Mouse (Mus musculus) neural tube, embryonic 13.5 days (tissue): ENCODE results near the gene Itm2b. TPM values are rescaled to one million over a fixed set of nuclear protein-coding genes. Genes with fewer than 3 reads are reported as not detected.

ENCODE experiments used
- ATAC-seq: fragments of 200-750 bp; cut with Nextera tagmentation; 2 replicates; pipeline ENCODE4 v1.8.0; 2017; ENCODE audit warnings: low read depth, mild to moderate bottlenecking, moderate TSS enrichment, moderate library complexity
- H3K27ac ChIP-seq: fragments of 300-500 bp; sonication (generic); replicated peaks from 2 replicates; pipeline ENCODE4 v1.5.1; 2015; ENCODE audit warnings: moderate library complexity, mild to moderate bottlenecking, inconsistent platforms
- H3K27me3 ChIP-seq: fragments of 300-500 bp; sonication (generic); 2 replicates; pipeline ENCODE4 v1.6.1; 2015; ENCODE audit warnings: mild to moderate bottlenecking, inconsistent platforms
- H3K36me3 ChIP-seq: fragments of 300-500 bp; sonication (generic); 2 replicates; pipeline ENCODE4 v1.6.1; 2015; ENCODE audit warnings: mild to moderate bottlenecking, inconsistent platforms
- H3K4me1 ChIP-seq: fragments of 300-500 bp; sonication (generic); replicated peaks from 2 replicates; pipeline ENCODE4 v1.6.1; 2015; ENCODE audit warnings: inconsistent platforms
- H3K4me2 ChIP-seq: fragments of 300-500 bp; sonication (generic); 2 replicates; pipeline ENCODE4 v1.6.1; 2015; ENCODE audit warnings: inconsistent platforms, mild to moderate bottlenecking, moderate library complexity
- H3K4me3 ChIP-seq: fragments of 300-500 bp; sonication (generic); 2 replicates; pipeline ENCODE4 v1.5.1; 2015; ENCODE audit warnings: mild to moderate bottlenecking, inconsistent platforms
- H3K9ac ChIP-seq: fragments of 300-500 bp; sonication (generic); 2 replicates; pipeline ENCODE4 v1.6.1; 2015; ENCODE audit warnings: moderate library complexity, mild to moderate bottlenecking, inconsistent platforms
- H3K9me3 ChIP-seq: fragments of 300-500 bp; sonication (generic); 2 replicates; pipeline ENCODE4 v1.6.1; 2016; ENCODE audit warnings: inconsistent platforms
- WGBS: fragments of 180-500 bp; shearing (Covaris S2); methylation state at CpG from one replicate; pipeline ENCODE4 v1.1.7; 2015; 5-methylcytosine and 5-hydroxymethylcytosine counted together
- polyA plus RNA-seq: library from polyadenylated mRNA; unstranded; fragments of >200 nt; fragmentation: Nextera tagmentation; extraction: Ambion mirVana; gene quantifications from 2 replicates; pipeline ENCODE4 v1.2.1, GENCODE M21; 2015

Gene Itm2b
- polyA plus RNA-seq, 1 experiment from 2014 or later, result 781 TPM

GRCm38 (mm10) chr14:73410083-73410482 lies 25.0 kb upstream of the Itm2b start:
- no peaks in the 10 kb centered on the region for H3K9me3 ChIP-seq
- WGBS, result 91% methylated on average over 3 of the region's 3 CpGs
- no peak overlapping the region for H3K9ac ChIP-seq
- no peaks in the 10 kb centered on the region for H3K27me3 ChIP-seq
- no peaks in the 10 kb centered on the region for H3K4me1 ChIP-seq
- H3K4me2 ChIP-seq, result no peak overlapping the region
- H3K27ac ChIP-seq, result no peak overlapping the region
- H3K36me3 ChIP-seq, result no peaks in the 10 kb centered on the region
- ATAC-seq, result no peak
- H3K4me3 ChIP-seq, result no peak overlapping the region

GRCm38 (mm10) chr14:73408223-73408845 lies 23.2 kb upstream of the Itm2b start:
- no peak for ATAC-seq
- no peaks in the 10 kb centered on the region for H3K27me3 ChIP-seq

GRCm38 (mm10) chr14:73404016-73404415 lies 18.9 kb upstream of the Itm2b start:
- no peaks in the 10 kb centered on the region for H3K36me3 ChIP-seq
- H3K4me2 ChIP-seq, result no peak overlapping the region
- no peaks in the 10 kb centered on the region; the same call in 1 of the 2 replicates for H3K4me1 ChIP-seq
- no peak overlapping the region for H3K4me3 ChIP-seq
- no peaks in the 10 kb centered on the region for H3K27me3 ChIP-seq
- no peak overlapping the region for H3K9ac ChIP-seq
- no peak for ATAC-seq
- whole genome bisulfite sequencing, result 80% methylated on average over 3 of the region's 3 CpGs
- no peak overlapping the region for H3K27ac ChIP-seq
- H3K9me3 ChIP-seq, result no peaks in the 10 kb centered on the region

More at GRCm38 (mm10) chr14:73408223-73408845, 23.2 kb upstream of the Itm2b start:
- Histone ChIP-seq H3K4me2 (no peak overlapping the region), H3K36me3 (no peaks in the 10 kb centered on the region), H3K4me1 (no peaks in the 10 kb centered on the region), H3K9me3 (no peaks in the 10 kb centered on the region), H3K27ac (no peak overlapping the region), H3K9ac (no peak overlapping the region), H3K4me3 (no peak overlapping the region)
- 83% methylated on average over 4 of the region's 4 CpGs for WGBS

- ATAC-seq, result no peak
- WGBS, result 78% methylated on average over 5 of the region's 5 CpGs
Observed at GRCm38 (mm10) chr14:73403351-73403750, 18.3 kb upstream of the Itm2b start.

GRCm38 (mm10) chr14:73402296-73403035 lies 17.4 kb upstream of the Itm2b start:
- Histone ChIP-seq H3K27ac (no peak overlapping the region), H3K4me3 (no peak overlapping the region), H3K36me3 (no peaks in the 10 kb centered on the region), H3K9ac (no peak overlapping the region), H3K9me3 (no peaks in the 10 kb centered on the region), H3K4me2 (no peak overlapping the region), H3K27me3 (no peaks in the 10 kb centered on the region), H3K4me1 (peaks cover 4% of the 10 kb centered on the region; the same call in 1 of the 2 replicates)
- 79% methylated on average over 11 of the region's 11 CpGs for WGBS
- ATAC-seq, result no peak

More at GRCm38 (mm10) chr14:73403351-73403750, 18.3 kb upstream of the Itm2b start:
- no peak overlapping the region for H3K4me3 ChIP-seq
- no peaks in the 10 kb centered on the region for H3K9me3 ChIP-seq
- no peak overlapping the region for H3K4me2 ChIP-seq
- no peak overlapping the region for H3K27ac ChIP-seq
- peaks cover 4% of the 10 kb centered on the region; the same call in 1 of the 2 replicates for H3K4me1 ChIP-seq
- H3K36me3 ChIP-seq, result no peaks in the 10 kb centered on the region
- no peak overlapping the region for H3K9ac ChIP-seq
- H3K27me3 ChIP-seq, result no peaks in the 10 kb centered on the region

- Histone ChIP-seq H3K36me3 (no peaks in the 10 kb centered on the region), H3K4me2 (no peak overlapping the region), H3K27me3 (no peaks in the 10 kb centered on the region), H3K9ac (no peak overlapping the region), H3K27ac (no peak overlapping the region), H3K9me3 (no peaks in the 10 kb centered on the region), H3K4me3 (no peak overlapping the region), H3K4me1 (peaks cover 4% of the 10 kb centered on the region; the same call in 1 of the 2 replicates)
- no peak for ATAC-seq
- 81% methylated on average over 3 of the region's 3 CpGs for WGBS
Observed at GRCm38 (mm10) chr14:73401408-73401807, 16.3 kb upstream of the Itm2b start.

GRCm38 (mm10) chr14:73399866-73400618 lies 15.0 kb upstream of the Itm2b start:
- 30% methylated on average over 15 of the region's 15 CpGs for WGBS
- no peak overlapping the region for H3K9ac ChIP-seq
- ATAC-seq, result no peak
- H3K4me1 ChIP-seq, result peaks cover 4% of the 10 kb centered on the region; the same call in 1 of the 2 replicates
- no peaks in the 10 kb centered on the region for H3K9me3 ChIP-seq
- H3K27ac ChIP-seq, result no peak overlapping the region
- H3K4me3 ChIP-seq, result no peak overlapping the region
- no peaks in the 10 kb centered on the region for H3K27me3 ChIP-seq
- no peaks in the 10 kb centered on the region for H3K36me3 ChIP-seq
- no peak overlapping the region for H3K4me2 ChIP-seq

- H3K36me3 ChIP-seq, result no peaks in the 10 kb centered on the region
- H3K4me2 ChIP-seq, result no peak overlapping the region
- no peak for ATAC-seq
- no peak overlapping the region for H3K4me3 ChIP-seq
- H3K4me1 ChIP-seq, result peaks cover 4% of the 10 kb centered on the region; the same call in 1 of the 2 replicates
- 65% methylated on average over 8 of the region's 8 CpGs for WGBS
- H3K27me3 ChIP-seq, result no peaks in the 10 kb centered on the region
- H3K9ac ChIP-seq, result no peak overlapping the region
- H3K9me3 ChIP-seq, result no peaks in the 10 kb centered on the region
- no peak overlapping the region for H3K27ac ChIP-seq
Observed at GRCm38 (mm10) chr14:73398367-73398996, 13.4 kb upstream of the Itm2b start.

GRCm38 (mm10) chr14:73395750-73396149 lies 10.7 kb upstream of the Itm2b start:
- H3K9ac ChIP-seq, result no peak overlapping the region
- H3K4me2 ChIP-seq, result no peak overlapping the region
- 71% methylated on average over 5 of the region's 5 CpGs for WGBS
- peaks cover 4% of the 10 kb centered on the region; the same call in 1 of the 2 replicates for H3K4me1 ChIP-seq
- H3K4me3 ChIP-seq, result no peak overlapping the region
- no peak overlapping the region for H3K27ac ChIP-seq
- H3K36me3 ChIP-seq, result no peaks in the 10 kb centered on the region
- H3K9me3 ChIP-seq, result no peaks in the 10 kb centered on the region
- no peaks in the 10 kb centered on the region for H3K27me3 ChIP-seq
- no peak for ATAC-seq

GRCm38 (mm10) chr14:73394263-73395006 lies 9.3 kb upstream of the Itm2b start:
- Histone ChIP-seq H3K4me1 (peaks cover 6% of the 10 kb centered on the region; the same call in 1 of the 2 replicates), H3K36me3 (no peaks in the 10 kb centered on the region), H3K27ac (no peak overlapping the region), H3K27me3 (no peaks in the 10 kb centered on the region), H3K9me3 (no peaks in the 10 kb centered on the region), H3K4me2 (no peak overlapping the region), H3K4me3 (no peak overlapping the region), H3K9ac (no peak overlapping the region)
- no peak for ATAC-seq
- 82% methylated on average over 5 of the region's 5 CpGs for WGBS

GRCm38 (mm10) chr14:73391457-73391856 lies 6.4 kb upstream of the Itm2b start:
- H3K36me3 ChIP-seq, result no peaks in the 10 kb centered on the region
- no peak overlapping the region for H3K4me2 ChIP-seq
- no peak overlapping the region for H3K27ac ChIP-seq
- no peak overlapping the region for H3K9ac ChIP-seq
- H3K27me3 ChIP-seq, result no peaks in the 10 kb centered on the region
- peaks cover 14% of the 10 kb centered on the region; the same call in 1 of the 2 replicates for H3K4me1 ChIP-seq
- no peak for ATAC-seq
- no peaks in the 10 kb centered on the region for H3K9me3 ChIP-seq
- 96% methylated on average over 1 of the region's 1 CpGs for WGBS
- no peak overlapping the region for H3K4me3 ChIP-seq
